Mouse (Mus musculus) stomach, postnatal 0 days (tissue): ENCODE data around the gene Adgrd1. TPM values are rescaled to one million over a fixed set of nuclear protein-coding genes. Genes with fewer than 3 reads are reported as not detected.

Experiments
- ATAC-seq: fragments of 200-750 bp; cut with Nextera tagmentation; 2 replicates; pipeline ENCODE4 v1.8.0; 2017; ENCODE audit not compliant: low FRiP score, low TSS enrichment
- DNase-seq: peaks from one replicate; pipeline ENCODE4 v3.0.0-alpha.2; 2016; ENCODE audit warnings: low spot score
- H3K27ac ChIP-seq: fragments of 300-500 bp; sonication (generic); replicated peaks from 2 replicates; pipeline ENCODE4 v1.5.1; 2014; ENCODE audit warnings: mild to moderate bottlenecking, control low read depth
- H3K27me3 ChIP-seq: fragments of 300-500 bp; sonication (generic); 2 replicates; pipeline ENCODE4 v1.6.1; 2014; ENCODE audit warnings: low read length; ENCODE audit not compliant: control insufficient read depth, insufficient read depth
- H3K36me3 ChIP-seq: fragments of 300-500 bp; sonication (generic); 2 replicates; pipeline ENCODE4 v1.6.1; 2014; ENCODE audit warnings: low read length, mixed read lengths; ENCODE audit not compliant: control insufficient read depth, insufficient read depth
- H3K4me1 ChIP-seq: fragments of 300-500 bp; sonication (generic); replicated peaks from 2 replicates; pipeline ENCODE4 v1.6.1; 2014; ENCODE audit warnings: antibody characterized with exemption; ENCODE audit not compliant: control insufficient read depth, insufficient read depth
- H3K4me2 ChIP-seq: fragments of 300-500 bp; sonication (generic); replicated peaks from 2 replicates; pipeline ENCODE4 v1.6.1; 2014; ENCODE audit warnings: low read depth, mild to moderate bottlenecking, control low read depth, moderate library complexity
- H3K4me3 ChIP-seq: fragments of 300-500 bp; sonication (generic); 2 replicates; pipeline ENCODE4 v1.5.1; 2014; ENCODE audit warnings: low read depth, low read length, control low read depth
- H3K9ac ChIP-seq: fragments of 300-500 bp; sonication (generic); 2 replicates; pipeline ENCODE4 v1.6.1; 2014; ENCODE audit warnings: mild to moderate bottlenecking, low read length, control low read depth, mixed read lengths
- H3K9me3 ChIP-seq: fragments of 300-500 bp; sonication (generic); 2 replicates; pipeline ENCODE4 v1.6.1; 2016; ENCODE audit warnings: low read length; ENCODE audit not compliant: control insufficient read depth
- CTCF ChIP-seq: IDR thresholded peaks from 2 replicates; pipeline ENCODE4 v1.5.1; 2016; ENCODE audit warnings: antibody characterized with exemption, low read depth, mild to moderate bottlenecking, moderate library complexity
- EP300 ChIP-seq: optimal IDR thresholded peaks from 2 replicates; pipeline ENCODE3; 2016; ENCODE audit warnings: antibody characterized with exemption
- WGBS: fragments of 180-500 bp; shearing (Covaris S2); extraction: QIAGEN DNeasy Blood & Tissue Kit; methylation state at CpG from one replicate; pipeline ENCODE4 v1.1.7; 2014; 5-methylcytosine and 5-hydroxymethylcytosine counted together
- polyA plus RNA-seq: library from polyadenylated mRNA; unstranded; fragments of >200 nt; fragmentation: Nextera tagmentation; extraction: Ambion mirVana; gene quantifications from 2 replicates; pipeline ENCODE4 v1.2.1, GENCODE M21; 2015

The Adgrd1 gene
- polyA plus RNA-seq, 1 experiment from 2014 or later: 3.7 TPM

DNA sequence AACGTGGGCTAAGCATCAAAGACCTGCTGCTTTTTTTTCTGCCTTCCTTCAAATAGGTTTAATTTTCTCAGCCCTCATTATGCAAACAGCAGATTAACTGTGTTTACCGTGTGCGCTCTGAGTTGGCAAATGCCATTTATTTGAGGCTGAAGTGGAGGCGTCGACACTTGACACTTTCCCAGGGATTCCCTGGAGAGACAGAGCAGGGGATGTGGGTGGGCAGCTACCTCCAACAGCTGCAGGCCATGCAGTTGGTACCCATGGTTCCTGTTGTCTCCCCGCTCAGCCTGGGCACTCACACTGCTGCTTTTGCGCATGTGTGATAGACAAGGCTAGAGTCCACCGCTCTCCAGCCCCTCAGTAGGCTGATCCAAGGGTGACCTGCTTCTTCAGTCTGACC lies 86.0 kb downstream of the Adgrd1 start:
- no peak overlapping the region for H3K4me3 ChIP-seq
- H3K36me3 ChIP-seq: no peaks in the 10 kb centered on the region
- WGBS: 36% methylated on average over 8 of the region's 8 CpGs
- DNase-seq: no peak
- H3K27ac ChIP-seq: no peak overlapping the region
- no peaks in the 10 kb centered on the region for H3K9me3 ChIP-seq
- no peak for ATAC-seq
- TF ChIP-seq CTCF (no peak), EP300 (no peak)
- H3K9ac ChIP-seq: no peak overlapping the region
- no peaks in the 10 kb centered on the region for H3K27me3 ChIP-seq
- no peaks in the 10 kb centered on the region for H3K4me1 ChIP-seq
- no peak overlapping the region for H3K4me2 ChIP-seq

DNA sequence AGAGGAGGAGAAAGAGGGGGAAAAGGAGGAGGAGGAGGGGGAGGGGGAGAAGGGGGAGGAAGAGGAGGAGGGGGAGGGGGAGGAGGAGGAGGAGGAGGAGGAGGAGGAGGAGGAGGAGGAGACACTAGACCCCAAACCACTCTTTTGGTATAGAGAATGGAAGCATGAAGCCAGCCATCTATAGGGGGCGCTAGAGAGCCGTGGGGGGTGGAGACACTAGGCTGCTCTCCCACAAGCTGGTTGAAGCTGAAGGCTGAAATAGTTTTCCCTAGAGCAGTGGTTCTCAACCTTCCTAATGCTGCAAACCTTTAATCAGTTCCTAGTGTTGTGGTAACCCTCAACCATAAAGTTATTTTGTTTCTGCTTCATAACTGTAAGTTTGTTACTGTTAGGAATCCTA lies 89.7 kb downstream of the Adgrd1 start:
- Histone ChIP-seq H3K4me2 (no peak overlapping the region), H3K4me3 (no peak overlapping the region), H3K9ac (no peak overlapping the region), H3K27ac (no peak overlapping the region), H3K9me3 (no peaks in the 10 kb centered on the region), H3K36me3 (no peaks in the 10 kb centered on the region), H3K27me3 (no peaks in the 10 kb centered on the region), H3K4me1 (no peaks in the 10 kb centered on the region)
- WGBS: 6% methylated on average over 2 of the region's 2 CpGs
- no peak for TF ChIP-seq EP300
- TF ChIP-seq CTCF: peak; percentile 63
- DNase-seq (no peak), ATAC-seq (no peak)

DNA sequence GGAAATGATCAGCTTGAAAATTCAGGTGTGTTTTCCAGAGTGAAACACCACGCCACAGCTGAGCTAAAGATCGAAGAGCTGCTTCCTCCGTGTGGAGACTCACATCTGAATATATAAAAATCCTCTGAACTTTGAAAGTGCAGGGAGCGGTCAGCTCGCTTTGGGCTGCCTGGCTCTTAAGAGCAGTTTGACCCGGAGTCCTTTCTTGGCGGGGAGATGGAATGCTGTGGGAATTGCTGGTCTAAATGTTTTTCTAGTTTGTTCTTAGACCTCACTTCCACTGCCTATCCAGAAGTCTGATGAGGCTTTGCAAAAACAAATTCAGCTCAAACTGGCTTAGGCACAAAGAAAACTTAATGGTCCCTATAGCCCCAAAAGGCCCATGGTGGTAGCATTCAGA lies 90.4 kb downstream of the Adgrd1 start:
- H3K4me3 ChIP-seq: no peak overlapping the region
- H3K9me3 ChIP-seq: no peaks in the 10 kb centered on the region
- H3K4me1 ChIP-seq: no peaks in the 10 kb centered on the region
- no peaks in the 10 kb centered on the region for H3K36me3 ChIP-seq
- H3K27ac ChIP-seq: no peak overlapping the region
- WGBS: 65% methylated on average over 7 of the region's 7 CpGs
- TF ChIP-seq CTCF: no peak
- TF ChIP-seq EP300: no peak
- no peak overlapping the region for H3K4me2 ChIP-seq
- no peaks in the 10 kb centered on the region for H3K27me3 ChIP-seq
- H3K9ac ChIP-seq: no peak overlapping the region
- no peak for ATAC-seq
- no peak for DNase-seq

DNA sequence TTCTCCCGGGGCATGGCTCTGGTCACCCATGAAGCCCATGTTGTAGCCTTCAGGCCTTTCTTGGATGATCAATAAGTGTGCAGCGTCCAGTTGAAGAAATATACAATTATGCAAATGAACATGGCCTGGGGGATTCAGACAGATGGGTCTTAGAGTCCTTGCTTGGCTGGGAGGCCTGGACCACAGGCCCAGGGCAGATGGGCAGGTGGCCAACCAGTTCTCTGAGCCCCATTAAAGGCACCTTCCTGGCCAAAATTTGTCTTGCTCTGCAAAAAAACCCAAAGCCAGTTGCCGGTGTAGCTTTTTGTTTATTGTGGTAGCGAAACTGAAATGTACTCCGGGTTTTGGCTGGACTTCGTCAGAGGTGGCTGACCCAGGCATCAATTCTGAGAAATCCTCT lies 92.5 kb downstream of the Adgrd1 start:
- H3K4me2 ChIP-seq: no peak overlapping the region
- 63% methylated on average over 6 of the region's 6 CpGs for WGBS
- no peak overlapping the region for H3K9ac ChIP-seq
- no peak for ATAC-seq
- no peak overlapping the region for H3K27ac ChIP-seq
- no peak for TF ChIP-seq EP300
- TF ChIP-seq CTCF: no peak
- no peaks in the 10 kb centered on the region for H3K36me3 ChIP-seq
- H3K27me3 ChIP-seq: no peaks in the 10 kb centered on the region
- H3K4me3 ChIP-seq: no peak overlapping the region
- DNase-seq: no peak
- H3K9me3 ChIP-seq: no peaks in the 10 kb centered on the region
- H3K4me1 ChIP-seq: no peaks in the 10 kb centered on the region

DNA sequence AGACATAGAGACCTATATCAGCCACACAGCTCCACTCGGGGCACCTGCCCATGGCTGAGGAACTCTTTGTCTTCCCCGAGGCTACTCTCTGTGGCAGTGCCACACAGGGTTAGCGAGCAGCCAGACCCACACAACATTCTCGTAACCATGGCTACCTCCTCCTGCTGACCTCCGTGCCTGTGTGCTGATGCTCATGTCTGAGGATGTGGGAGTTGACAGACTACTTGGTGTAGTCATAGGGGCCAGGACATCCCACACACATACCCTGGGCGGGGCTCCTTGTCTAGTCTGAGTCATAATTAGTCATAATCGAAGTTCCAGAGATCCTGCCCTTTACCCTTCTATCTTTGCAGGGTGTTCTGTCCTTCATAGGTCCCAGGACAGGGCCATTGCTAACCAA lies 93.5 kb downstream of the Adgrd1 start:
- Histone ChIP-seq H3K27ac (no peak overlapping the region), H3K4me2 (no peak overlapping the region), H3K4me3 (no peak overlapping the region), H3K9ac (no peak overlapping the region), H3K9me3 (no peaks in the 10 kb centered on the region), H3K27me3 (no peaks in the 10 kb centered on the region), H3K36me3 (no peaks in the 10 kb centered on the region), H3K4me1 (no peaks in the 10 kb centered on the region)
- TF ChIP-seq EP300 (no peak), CTCF (no peak)
- ATAC-seq: peak; percentile 64; the same call in 1 of the 2 replicates
- 68% methylated on average over 7 of the region's 7 CpGs for WGBS
- no peak for DNase-seq

DNA sequence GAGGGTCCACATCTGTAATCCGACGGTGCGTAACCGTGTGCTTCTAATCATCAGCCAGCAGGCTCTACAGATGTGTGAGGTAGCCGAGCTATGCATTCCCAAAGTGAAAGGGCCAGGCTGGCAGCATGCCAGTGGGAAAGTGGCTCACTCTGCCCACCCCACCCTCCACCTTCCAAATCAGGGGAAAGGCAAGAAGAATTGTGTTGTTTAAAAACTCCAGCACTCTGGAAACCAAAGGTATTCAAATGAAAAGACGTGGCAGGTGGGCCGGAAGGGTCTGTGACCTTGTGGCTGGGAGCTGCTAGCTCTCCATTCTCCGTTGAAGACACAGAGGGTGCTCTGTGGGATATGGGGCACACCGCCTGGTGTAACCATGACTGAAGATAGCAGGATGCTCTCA lies 100.0 kb downstream of the Adgrd1 start:
- WGBS: 58% methylated on average over 9 of the region's 9 CpGs

More for the DNA sequence above, 100.0 kb downstream of the Adgrd1 start:
- ATAC-seq (no peak), DNase-seq (no peak)
- TF ChIP-seq CTCF: no peak
- H3K27me3 ChIP-seq: no peaks in the 10 kb centered on the region
- no peak overlapping the region for H3K9ac ChIP-seq
- no peak overlapping the region for H3K27ac ChIP-seq
- H3K4me3 ChIP-seq: no peak overlapping the region
- H3K36me3 ChIP-seq: no peaks in the 10 kb centered on the region
- no peaks in the 10 kb centered on the region for H3K9me3 ChIP-seq
- H3K4me2 ChIP-seq: no peak overlapping the region
- H3K4me1 ChIP-seq: no peaks in the 10 kb centered on the region
